Mouse (Mus musculus) heart, postnatal 0 days (tissue): ENCODE measurements around the gene Synpr. TPM values are rescaled to one million over a fixed set of nuclear protein-coding genes. Genes with fewer than 3 reads are reported as not detected.
"Not testable (repeated sequence)": the region's sequence is repeated elsewhere in the genome, so short reads cannot be mapped to it uniquely, and the experiment has no call there.

Experiments
- ATAC-seq: fragments of 200-750 bp; cut with Nextera tagmentation; 2 replicates; pipeline ENCODE4 v1.8.0; 2017; ENCODE audit warnings: low read depth, moderate number of reproducible peaks, moderate library complexity; ENCODE audit not compliant: insufficient read depth
- DNase-seq: peaks from one replicate; pipeline ENCODE4 v3.0.0-alpha.2; 2016; ENCODE audit warnings: low spot score
- H3K27ac ChIP-seq: fragments of 300-500 bp; sonication (generic); 2 replicates; pipeline ENCODE4 v1.5.1; 2014; ENCODE audit warnings: low read depth, mild to moderate bottlenecking
- H3K27me3 ChIP-seq: fragments of 300-500 bp; sonication (generic); 2 replicates; pipeline ENCODE4 v1.6.1; 2014; ENCODE audit warnings: low read length, mixed read lengths; ENCODE audit not compliant: control insufficient read depth, insufficient read depth
- H3K36me3 ChIP-seq: fragments of 300-500 bp; sonication (generic); replicated peaks from 2 replicates; pipeline ENCODE4 v1.6.1; 2014; ENCODE audit warnings: low read length, mixed read lengths; ENCODE audit not compliant: control insufficient read depth, insufficient read depth
- H3K4me1 ChIP-seq: fragments of 300-500 bp; sonication (generic); 2 replicates; pipeline ENCODE4 v1.6.1; 2014; ENCODE audit warnings: antibody characterized with exemption; ENCODE audit not compliant: control insufficient read depth, insufficient read depth
- H3K4me2 ChIP-seq: fragments of 300-500 bp; sonication (generic); 2 replicates; pipeline ENCODE4 v1.6.1; 2014; ENCODE audit warnings: low read depth, mild to moderate bottlenecking, low read length, moderate library complexity
- H3K4me3 ChIP-seq: fragments of 300-500 bp; sonication (generic); 2 replicates; pipeline ENCODE4 v1.5.1; 2014; ENCODE audit warnings: low read depth, low read length
- H3K9ac ChIP-seq: fragments of 300-500 bp; sonication (generic); replicated peaks from 2 replicates; pipeline ENCODE4 v1.6.1; 2014; ENCODE audit warnings: low read depth, low read length, mixed read lengths
- H3K9me3 ChIP-seq: fragments of 300-500 bp; sonication (generic); replicated peaks from 2 replicates; pipeline ENCODE4 v1.6.1; 2016; ENCODE audit warnings: low read length; ENCODE audit not compliant: control insufficient read depth
- CTCF ChIP-seq: IDR thresholded peaks from 2 replicates; pipeline ENCODE4 v1.5.1; 2016; ENCODE audit warnings: antibody characterized with exemption, control low read depth, low read depth
- EP300 ChIP-seq: IDR thresholded peaks from 2 replicates; pipeline ENCODE4 v1.6.1; 2016; ENCODE audit warnings: antibody characterized with exemption, low read depth
- WGBS: fragments of 180-500 bp; shearing (Covaris S2); extraction: QIAGEN DNeasy Blood & Tissue Kit; methylation state at CpG from one replicate; pipeline ENCODE4 v1.1.7; 2014; 5-methylcytosine and 5-hydroxymethylcytosine counted together
- polyA plus RNA-seq: library from polyadenylated mRNA; unstranded; fragments of >200 nt; fragmentation: Nextera tagmentation; extraction: Ambion mirVana; gene quantifications from 2 replicates; pipeline ENCODE4 v1.2.1, GENCODE M21; 2015
- total RNA-seq: library from RNA; depleted of rRNA; stranded (reverse); fragments of >200 nt; gene quantifications from 2 replicates; pipeline ENCODE4 v1.2.3, GENCODE M21; 2014; ENCODE audit warnings: low replicate concordance; rRNA removed

Synpr gene
- total RNA-seq: 0.04 TPM in 1 of 2 replicates, not detected in the other
- polyA plus RNA-seq: 0.14 and 0.15 TPM in 2 replicates

GRCm38 (mm10) chr14:13284091-13284844 lies at the start of gene Synpr:
Synpr (plus strand) TSS chr14:13284780.
- Histone ChIP-seq H3K27me3 (no peaks in the 10 kb centered on the region), H3K4me3 (peak within 1 kb of the TSS; percentile 33), H3K9me3 (no peaks in the 10 kb centered on the region), H3K36me3 (no peaks in the 10 kb centered on the region), H3K4me1 (peaks cover 6% of the 10 kb centered on the region; the same call in 1 of the 2 replicates), H3K9ac (no peak within 1 kb of the TSS), H3K4me2 (peak within 1 kb of the TSS; percentile 57), H3K27ac (no peak within 1 kb of the TSS)
- no peak for TF ChIP-seq CTCF
- no peak for TF ChIP-seq EP300
- 6% methylated on average over 26 of the region's 27 CpGs for WGBS
- peak; percentile 79 for ATAC-seq
- peak; percentile 16 for DNase-seq

GRCm38 (mm10) chr14:13236929-13237328 lies 47.7 kb upstream of the Synpr start:
- TF ChIP-seq EP300 (no peak), CTCF (peak; percentile 42)
- Histone ChIP-seq H3K4me1 (no peaks in the 10 kb centered on the region), H3K27me3 (no peaks in the 10 kb centered on the region), H3K9me3 (no peaks in the 10 kb centered on the region), H3K36me3 (no peaks in the 10 kb centered on the region), H3K27ac (no peak overlapping the region), H3K9ac (no peak overlapping the region), H3K4me3 (no peak overlapping the region), H3K4me2 (no peak overlapping the region)
- ATAC-seq: no peak
- DNase-seq: peak; percentile 8
- 9% methylated on average over 1 of the region's 1 CpGs for WGBS

DNA sequence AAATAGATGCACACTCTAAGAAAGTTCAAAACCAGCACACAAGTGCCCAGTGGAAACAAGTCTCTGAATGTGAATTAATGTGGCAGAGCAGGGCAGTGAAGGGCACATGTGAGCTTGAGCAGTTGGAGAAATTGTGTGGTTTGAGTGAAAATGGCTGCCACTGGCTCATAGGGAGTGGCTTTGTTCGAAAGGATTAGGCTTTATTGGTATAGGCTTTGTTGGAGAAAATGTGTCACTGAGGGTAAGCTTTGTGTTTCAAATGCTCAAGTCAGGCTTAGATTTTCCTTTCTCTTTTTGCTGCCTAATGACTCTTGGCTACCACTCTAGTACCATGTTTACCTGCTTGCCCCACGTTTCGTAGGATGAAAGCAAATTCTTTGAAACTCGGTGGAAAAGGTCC lies 37.1 kb upstream of the Synpr start:
- WGBS: 60% methylated on average over 4 of the region's 4 CpGs
- TF ChIP-seq CTCF (no peak), EP300 (no peak)
- H3K4me2 ChIP-seq: no peak overlapping the region
- H3K9me3 ChIP-seq: no peaks in the 10 kb centered on the region
- ATAC-seq (no peak), DNase-seq (no peak)
- no peak overlapping the region for H3K4me3 ChIP-seq
- no peak overlapping the region for H3K27ac ChIP-seq
- H3K36me3 ChIP-seq: no peaks in the 10 kb centered on the region
- no peaks in the 10 kb centered on the region for H3K4me1 ChIP-seq
- H3K9ac ChIP-seq: no peak overlapping the region
- H3K27me3 ChIP-seq: no peaks in the 10 kb centered on the region

GRCm38 (mm10) chr14:13249361-13249760 lies 35.2 kb upstream of the Synpr start:
- Histone ChIP-seq H3K27ac (no peak overlapping the region), H3K9me3 (no peaks in the 10 kb centered on the region), H3K36me3 (no peaks in the 10 kb centered on the region), H3K4me3 (no peak overlapping the region), H3K9ac (no peak overlapping the region), H3K27me3 (no peaks in the 10 kb centered on the region), H3K4me2 (no peak overlapping the region), H3K4me1 (no peaks in the 10 kb centered on the region)
- ATAC-seq: no peak
- no peak for DNase-seq
- no peak for TF ChIP-seq EP300

GRCm38 (mm10) chr14:13252594-13252993 lies 32.0 kb upstream of the Synpr start:
- DNase-seq: no peak
- no peak overlapping the region for H3K4me2 ChIP-seq
- no peak overlapping the region for H3K27ac ChIP-seq
- no peak for ATAC-seq
- no peaks in the 10 kb centered on the region for H3K9me3 ChIP-seq
- no peaks in the 10 kb centered on the region for H3K36me3 ChIP-seq
- no peak for TF ChIP-seq CTCF
- TF ChIP-seq EP300: no peak
- no peak overlapping the region for H3K4me3 ChIP-seq
- no peak overlapping the region for H3K9ac ChIP-seq
- no peaks in the 10 kb centered on the region for H3K4me1 ChIP-seq
- H3K27me3 ChIP-seq: no peaks in the 10 kb centered on the region
- 71% methylated on average over 1 of the region's 1 CpGs for WGBS

GRCm38 (mm10) chr14:13254741-13255140 lies 29.8 kb upstream of the Synpr start:
- H3K9me3 ChIP-seq, H3K36me3 ChIP-seq, H3K9ac ChIP-seq, H3K4me3 ChIP-seq, H3K27me3 ChIP-seq, H3K4me1 ChIP-seq, DNase-seq, H3K27ac ChIP-seq, H3K4me2 ChIP-seq, ATAC-seq: not testable (repeated sequence)
- 54% methylated on average over 2 of the region's 2 CpGs for WGBS
